Mouse (Mus musculus) heart, embryonic 11.5 days (tissue): Measurements from ENCODE around the gene Fam111a. TPM values are rescaled to one million over a fixed set of nuclear protein-coding genes. Genes with fewer than 3 reads are reported as not detected.

Source experiments
- ATAC-seq: fragments of 200-750 bp; cut with Nextera tagmentation; replicated peaks from 2 replicates; pipeline ENCODE4 v1.8.0; 2017; ENCODE audit warnings: moderate library complexity; ENCODE audit not compliant: insufficient number of reproducible peaks, low FRiP score, low TSS enrichment
- H3K27ac ChIP-seq: fragments of 300-500 bp; sonication (generic); 2 replicates; pipeline ENCODE4 v1.5.1; 2014; ENCODE audit warnings: mild to moderate bottlenecking, low read depth, low read length
- H3K27me3 ChIP-seq: fragments of 300-500 bp; sonication (generic); 2 replicates; pipeline ENCODE4 v1.6.1; 2014; ENCODE audit warnings: mild to moderate bottlenecking, low read length, mixed read lengths; ENCODE audit not compliant: control insufficient read depth, insufficient read depth
- H3K36me3 ChIP-seq: fragments of 300-500 bp; sonication (generic); 2 replicates; pipeline ENCODE4 v1.6.1; 2014; ENCODE audit warnings: mild to moderate bottlenecking, low read length, moderate library complexity, mixed read lengths; ENCODE audit not compliant: control insufficient read depth, insufficient read depth
- H3K4me1 ChIP-seq: fragments of 300-500 bp; sonication (generic); 2 replicates; pipeline ENCODE4 v1.6.1; 2014; ENCODE audit warnings: low read length; ENCODE audit not compliant: control insufficient read depth, insufficient read depth
- H3K4me2 ChIP-seq: fragments of 300-500 bp; sonication (generic); 2 replicates; pipeline ENCODE4 v1.6.1; 2014; ENCODE audit warnings: mild to moderate bottlenecking, moderate library complexity
- H3K4me3 ChIP-seq: fragments of 300-500 bp; sonication (generic); 2 replicates; pipeline ENCODE4 v1.5.1; 2014; ENCODE audit warnings: low read depth, low read length
- H3K9ac ChIP-seq: fragments of 300-500 bp; sonication (generic); 2 replicates; pipeline ENCODE4 v1.6.1; 2014; ENCODE audit warnings: mild to moderate bottlenecking, low read depth, low read length, moderate library complexity
- H3K9me3 ChIP-seq: fragments of 300-500 bp; sonication (generic); replicated peaks from 2 replicates; pipeline ENCODE4 v1.6.1; 2016; ENCODE audit warnings: low read length; ENCODE audit not compliant: control insufficient read depth
- WGBS: fragments of 180-500 bp; shearing (Covaris S2); extraction: QIAGEN DNeasy Blood & Tissue Kit; methylation state at CpG from one replicate; pipeline ENCODE4 v1.1.7; 2014; ENCODE audit not compliant: insufficient replicate concordance; 5-methylcytosine and 5-hydroxymethylcytosine counted together
- polyA plus RNA-seq: library from polyadenylated mRNA; unstranded; fragments of >200 nt; fragmentation: Nextera tagmentation; extraction: Ambion mirVana; gene quantifications from 2 replicates; pipeline ENCODE4 v1.2.1, GENCODE M21; 2014

Gene Fam111a
- polyA plus RNA-seq, 1 experiment from 2014 or later: 26.3 TPM

DNA sequence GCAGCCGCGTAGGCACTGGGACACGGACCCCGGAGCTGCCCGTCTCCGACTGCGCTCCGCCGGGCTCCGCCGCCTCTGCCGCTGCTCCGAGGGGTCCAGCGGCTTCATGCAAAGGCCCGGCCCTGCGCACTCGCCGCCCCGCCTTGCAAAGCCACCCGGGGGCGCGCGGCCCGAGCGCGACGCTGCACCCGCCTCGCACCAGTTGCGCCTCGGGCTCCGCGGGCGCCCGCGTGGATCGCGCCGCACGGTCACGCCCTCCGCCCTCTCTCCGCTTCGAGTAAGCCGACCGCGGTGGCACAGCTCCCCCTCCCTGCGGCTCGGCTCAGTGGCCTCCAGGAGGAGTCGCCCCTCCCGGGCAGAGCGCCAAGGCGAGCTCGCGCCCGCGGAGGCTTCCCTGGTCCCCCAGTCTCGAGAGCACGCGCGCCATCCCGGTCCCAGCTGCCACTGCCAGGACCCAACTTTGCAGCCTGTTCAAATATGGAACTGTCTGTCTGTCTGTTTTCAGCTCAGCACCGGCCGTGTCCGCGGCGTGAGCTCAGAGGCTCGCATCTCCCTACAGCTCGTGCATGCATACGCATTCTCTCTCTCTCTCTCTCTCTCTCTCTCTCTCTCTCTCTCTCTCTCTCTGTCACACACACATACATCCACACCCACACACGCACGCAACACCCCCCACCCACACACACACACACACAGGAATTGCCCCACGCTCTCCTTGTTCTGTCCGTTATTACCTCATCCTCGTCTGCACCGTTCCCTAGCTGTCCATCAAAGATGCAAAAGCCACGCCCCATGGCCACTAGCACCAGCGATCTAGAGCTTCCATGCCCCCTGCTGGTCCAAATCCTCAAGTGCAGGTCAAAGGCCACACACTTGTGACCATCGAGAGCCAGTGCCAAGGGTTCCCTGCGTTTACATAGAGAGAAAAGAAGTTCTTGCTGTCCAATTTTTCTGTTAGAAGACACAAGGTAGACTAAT lies 43.9 kb upstream of the Fam111a start, which contains the start of gene Dtx4:
Dtx4 (minus strand) TSS at position 85 of the 978 bp plus-strand sequence.
- Histone ChIP-seq H3K27me3 (peaks cover 17% of the 10 kb centered on the region), H3K27ac (0 out of 2 replicates have a peak within 1 kb of the TSS, but pooled peaks have one; percentile 17), H3K4me2 (peak within 1 kb of the TSS; percentile 100), H3K36me3 (no peaks in the 10 kb centered on the region), H3K4me3 (peak within 1 kb of the TSS; percentile 63), H3K9ac (peak within 1 kb of the TSS; percentile 69), H3K9me3 (no peaks in the 10 kb centered on the region), H3K4me1 (no peaks in the 10 kb centered on the region)
- ATAC-seq: peak; percentile 91
- WGBS: under 1% methylated on average over 72 of the region's 80 CpGs

DNA sequence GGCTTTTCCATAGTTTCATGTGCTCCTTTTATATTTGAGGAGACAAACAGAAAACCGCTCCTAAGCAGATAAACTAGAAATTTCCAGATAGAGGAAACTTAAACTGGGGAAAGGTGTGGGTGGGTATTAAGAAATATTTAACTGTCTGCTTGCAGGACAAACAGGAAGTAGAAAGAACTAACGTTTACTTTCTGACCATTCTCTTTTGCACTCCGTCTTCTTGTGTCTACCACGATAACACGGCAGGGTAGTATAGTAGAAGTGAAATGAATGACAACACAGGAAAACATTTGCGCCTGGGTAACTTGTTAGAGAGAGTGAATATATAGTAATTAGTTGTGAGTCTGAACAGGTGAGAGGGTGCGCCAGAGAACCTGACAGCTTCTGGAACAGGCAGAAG lies 42.8 kb upstream of the Fam111a start:
- H3K4me2 ChIP-seq: no peak overlapping the region
- H3K9ac ChIP-seq: no peak overlapping the region
- H3K4me3 ChIP-seq: no peak overlapping the region
- H3K4me1 ChIP-seq: no peaks in the 10 kb centered on the region
- H3K9me3 ChIP-seq: no peaks in the 10 kb centered on the region
- 81% methylated on average over 7 of the region's 7 CpGs for WGBS
- H3K36me3 ChIP-seq: no peaks in the 10 kb centered on the region
- ATAC-seq: no peak
- peaks cover 15% of the 10 kb centered on the region for H3K27me3 ChIP-seq
- no peak overlapping the region for H3K27ac ChIP-seq

GRCm38 (mm10) chr19:12514621-12515020 lies 30.9 kb upstream of the Fam111a start:
- H3K9me3 ChIP-seq: no peaks in the 10 kb centered on the region
- peaks cover 2% of the 10 kb centered on the region; the same call in 1 of the 2 replicates for H3K27me3 ChIP-seq
- no peaks in the 10 kb centered on the region for H3K36me3 ChIP-seq
- H3K4me3 ChIP-seq: no peak overlapping the region
- H3K4me1 ChIP-seq: no peaks in the 10 kb centered on the region
- no peak overlapping the region for H3K9ac ChIP-seq
- no peak overlapping the region for H3K27ac ChIP-seq
- no peak for ATAC-seq
- no peak overlapping the region for H3K4me2 ChIP-seq

GRCm38 (mm10) chr19:12517671-12518540 lies 27.6 kb upstream of the Fam111a start:
- Histone ChIP-seq H3K36me3 (no peaks in the 10 kb centered on the region), H3K4me3 (peak overlapping the region; percentile 55), H3K27me3 (peaks cover under 1% of the 10 kb centered on the region; the same call in 1 of the 2 replicates), H3K27ac (no peak overlapping the region), H3K9me3 (no peaks in the 10 kb centered on the region), H3K9ac (peak overlapping the region; percentile 80), H3K4me2 (peak overlapping the region; percentile 75), H3K4me1 (no peaks in the 10 kb centered on the region)
- WGBS: 3% methylated on average over 15 of the region's 16 CpGs
- no peak for ATAC-seq

- ATAC-seq: no peak
- H3K36me3 ChIP-seq: no peaks in the 10 kb centered on the region
- H3K9ac ChIP-seq: no peak overlapping the region
- no peak overlapping the region for H3K4me2 ChIP-seq
- no peaks in the 10 kb centered on the region for H3K4me1 ChIP-seq
- no peaks in the 10 kb centered on the region for H3K9me3 ChIP-seq
- no peak overlapping the region for H3K27ac ChIP-seq
- no peaks in the 10 kb centered on the region for H3K27me3 ChIP-seq
- peak overlapping the region; percentile 55 for H3K4me3 ChIP-seq
Measured at GRCm38 (mm10) chr19:12518541-12518890, 27.0 kb upstream of the Fam111a start.

- no peak overlapping the region for H3K4me2 ChIP-seq
- H3K9me3 ChIP-seq: no peaks in the 10 kb centered on the region
- 54% methylated on average over 4 of the region's 4 CpGs for WGBS
- no peaks in the 10 kb centered on the region for H3K27me3 ChIP-seq
- H3K27ac ChIP-seq: no peak overlapping the region
- no peak overlapping the region for H3K9ac ChIP-seq
- H3K36me3 ChIP-seq: no peaks in the 10 kb centered on the region
- ATAC-seq: no peak
- no peaks in the 10 kb centered on the region for H3K4me1 ChIP-seq
- H3K4me3 ChIP-seq: no peak overlapping the region
Measured at GRCm38 (mm10) chr19:12523377-12523776, 22.2 kb upstream of the Fam111a start.

DNA sequence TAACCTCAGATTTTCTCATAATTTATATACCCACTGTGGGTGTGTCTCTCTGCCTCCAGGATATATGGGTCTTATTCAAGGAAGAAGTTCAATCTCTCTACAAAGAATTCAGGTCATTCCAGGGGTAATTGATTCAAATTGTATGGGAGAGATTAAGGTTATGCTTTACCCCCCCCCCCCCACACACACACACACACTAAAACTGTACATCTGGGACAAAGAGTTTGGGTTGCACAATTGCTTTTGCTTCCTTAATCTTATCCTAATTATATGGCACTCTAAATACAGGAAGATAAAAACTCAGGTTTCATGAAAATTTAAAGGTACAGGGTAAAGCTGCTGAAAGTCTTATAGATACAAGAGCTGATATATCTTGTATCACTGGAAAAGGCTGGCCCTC lies 8.4 kb upstream of the Fam111a start:
- Histone ChIP-seq H3K4me1 (no peaks in the 10 kb centered on the region), H3K4me3 (no peak overlapping the region), H3K27me3 (no peaks in the 10 kb centered on the region), H3K9ac (no peak overlapping the region), H3K36me3 (no peaks in the 10 kb centered on the region), H3K9me3 (no peaks in the 10 kb centered on the region), H3K4me2 (no peak overlapping the region), H3K27ac (no peak overlapping the region)
- no peak for ATAC-seq

DNA sequence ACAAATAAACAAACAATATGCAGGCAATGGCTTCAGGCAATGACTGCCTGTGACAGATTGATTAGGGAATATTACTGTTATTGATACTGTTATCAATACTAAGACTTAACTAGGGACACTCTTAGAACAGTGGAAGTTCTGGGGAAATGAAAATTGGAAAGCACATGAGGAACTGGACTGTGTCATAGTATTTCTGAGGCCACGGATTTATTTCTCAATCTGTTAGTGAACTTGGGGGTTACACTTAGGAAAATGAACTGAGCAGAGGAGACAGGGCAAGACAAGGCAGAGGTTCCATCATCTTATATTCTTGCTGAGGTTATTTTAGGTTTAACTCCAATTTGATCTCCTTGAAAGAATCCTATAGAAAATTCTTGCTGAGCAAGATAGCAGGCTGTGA lies 5.6 kb upstream of the Fam111a start:
- Histone ChIP-seq H3K27me3 (no peaks in the 10 kb centered on the region), H3K27ac (no peak overlapping the region), H3K36me3 (no peaks in the 10 kb centered on the region), H3K4me2 (no peak overlapping the region), H3K9me3 (no peaks in the 10 kb centered on the region), H3K4me3 (no peak overlapping the region), H3K4me1 (no peaks in the 10 kb centered on the region), H3K9ac (no peak overlapping the region)
- 66% methylated on average over 1 of the region's 1 CpGs for WGBS
- no peak for ATAC-seq
